Mouse (Mus musculus): ENCODE data around the gene Taf5l.

- TF ChIP-seq GATA1 (IDR thresholded peaks at IDR 0.05; ENCODE audit: low read length): no peak
- no peak for TF ChIP-seq TAL1 (IDR thresholded peaks at IDR 0.05; ENCODE audit: low read length)
These were observed 6.6 kb upstream of the Taf5l start for GRCm38 (mm10) chr8:124027831-124028230.

Measured in erythroblast, embryonic 14.5 days (primary cell).